Mouse (Mus musculus) limb, embryonic 14.5 days (tissue): Measurements from ENCODE around the gene Mfsd4b1. TPM values are rescaled to one million over a fixed set of nuclear protein-coding genes. Genes with fewer than 3 reads are reported as not detected.

Experiments
- ATAC-seq: fragments of 200-750 bp; cut with Nextera tagmentation; 2 replicates; pipeline ENCODE4 v1.8.0; 2017; ENCODE audit warnings: low read depth, moderate number of reproducible peaks, moderate TSS enrichment; ENCODE audit not compliant: low FRiP score
- DNase-seq: peaks from one replicate; pipeline ENCODE4 v3.0.0-alpha.2; 2015; ENCODE audit warnings: low spot score
- H3K27ac ChIP-seq: fragments of 300-500 bp; sonication (generic); replicated peaks from 2 replicates; pipeline ENCODE4 v1.5.1; 2014; ENCODE audit warnings: low read depth, mild to moderate bottlenecking, low read length, moderate library complexity, mixed read lengths
- H3K27me3 ChIP-seq: fragments of 300-500 bp; sonication (generic); 2 replicates; pipeline ENCODE4 v1.6.1; 2014; ENCODE audit warnings: low read length, mixed read lengths; ENCODE audit not compliant: control insufficient read depth, insufficient read depth
- H3K36me3 ChIP-seq: fragments of 300-500 bp; sonication (generic); 2 replicates; pipeline ENCODE4 v1.6.1; 2014; ENCODE audit warnings: mild to moderate bottlenecking, low read length, moderate library complexity, mixed read lengths; ENCODE audit not compliant: control insufficient read depth, insufficient read depth
- H3K4me1 ChIP-seq: fragments of 300-500 bp; sonication (generic); 2 replicates; pipeline ENCODE4 v1.6.1; 2014; ENCODE audit warnings: antibody characterized with exemption, low read length, mixed read lengths; ENCODE audit not compliant: control insufficient read depth, insufficient read depth
- H3K4me2 ChIP-seq: fragments of 300-500 bp; sonication (generic); replicated peaks from 2 replicates; pipeline ENCODE4 v1.6.1; 2014; ENCODE audit warnings: low read depth, mild to moderate bottlenecking, low read length, moderate library complexity; ENCODE audit not compliant: severe bottlenecking
- H3K4me3 ChIP-seq: fragments of 300-500 bp; sonication (generic); replicated peaks from 2 replicates; pipeline ENCODE4 v1.5.1; 2014; ENCODE audit warnings: low read length
- H3K9ac ChIP-seq: fragments of 300-500 bp; sonication (generic); 2 replicates; pipeline ENCODE4 v1.6.1; 2014; ENCODE audit warnings: mild to moderate bottlenecking, low read depth, low read length, moderate library complexity; ENCODE audit not compliant: severe bottlenecking
- H3K9me3 ChIP-seq: fragments of 300-500 bp; sonication (generic); 2 replicates; pipeline ENCODE4 v1.6.1; 2016; ENCODE audit warnings: low read length; ENCODE audit not compliant: control insufficient read depth
- POLR2A ChIP-seq: fragments of 200-500 bp; IDR thresholded peaks from 2 replicates; pipeline ENCODE4 v1.8.0; 2012; ENCODE audit warnings: inconsistent platforms, mild to moderate bottlenecking, moderate library complexity, borderline replicate concordance; ENCODE audit not compliant: insufficient read depth, insufficient read length; ENCODE audit errors: extremely low read depth
- WGBS: fragments of 180-500 bp; shearing (Covaris S2); extraction: QIAGEN DNeasy Blood & Tissue Kit; methylation state at CpG from one replicate; pipeline ENCODE4 v1.1.7; 2014; 5-methylcytosine and 5-hydroxymethylcytosine counted together
- polyA plus RNA-seq, 2 experiments: library from polyadenylated mRNA; depleted of rRNA in 1 of 2; stranded (reverse) in 1 of 2; unstranded in 1 of 2; fragments of >200 nt; fragmentation: Nextera tagmentation in 1 of 2; extraction: Ambion mirVana in 1 of 2; gene quantifications; 2 replicates each; pipeline versions ENCODE4 v1.2.1 to v1.2.3; 2012 to 2014

Mfsd4b1 gene
- polyA plus RNA-seq (2012; rRNA removed): 0.16 and 0.20 TPM in 2 replicates
- polyA plus RNA-seq (2014; fragmentation: Nextera tagmentation; extraction: Ambion mirVana): 0.15 and 0.17 TPM in 2 replicates

DNA sequence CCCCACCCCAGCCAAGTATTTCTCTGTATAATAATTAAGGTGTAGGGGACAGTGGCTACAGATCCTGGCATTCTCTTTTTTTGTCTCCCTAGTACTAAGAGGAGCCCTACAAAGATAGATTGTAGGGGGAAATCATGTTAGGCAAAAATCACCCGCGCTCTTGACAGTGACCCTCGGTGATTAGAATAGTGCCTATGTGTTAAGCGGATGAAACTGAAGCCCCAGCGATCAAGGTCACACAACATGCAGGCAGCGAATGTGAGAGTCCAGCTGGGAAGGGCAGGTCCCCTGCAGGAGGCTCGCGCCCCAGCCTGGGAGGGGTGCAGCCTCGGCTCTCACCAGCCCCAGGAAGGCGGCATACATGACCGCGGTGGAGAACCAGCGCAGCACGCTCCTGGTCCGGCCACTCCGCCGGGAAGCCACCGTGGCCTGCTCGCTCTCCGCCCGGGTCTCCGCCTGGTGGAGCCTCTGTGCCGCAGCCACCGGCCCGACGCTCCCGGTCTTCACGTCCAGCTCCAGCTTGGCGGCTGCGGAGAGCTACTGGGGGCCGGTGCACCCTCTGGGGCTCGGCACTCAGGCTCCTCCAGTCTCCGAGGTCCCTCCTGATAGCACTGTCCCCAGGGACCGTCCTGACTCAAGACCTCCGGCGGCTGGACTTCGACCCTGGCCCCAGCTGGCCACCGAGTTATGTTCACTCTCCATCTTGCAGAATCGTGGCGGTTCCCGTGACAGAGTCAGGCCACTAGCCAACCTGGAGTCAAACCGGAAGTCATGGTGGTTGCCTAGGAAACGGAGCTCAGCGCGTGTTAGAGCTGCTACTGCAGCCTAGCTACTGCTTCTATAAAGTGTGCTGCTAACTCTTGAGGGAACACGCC lies at the start of gene Mfsd4b1:
Gene Mfsd4b1, minus strand, starts transcription at position 715 of the 875 bp plus-strand sequence.
- 0 out of 2 replicates have a peak, but pooled peaks cover 4% of the 10 kb centered on the region for H3K4me1 ChIP-seq
- H3K36me3 ChIP-seq: no peaks in the 10 kb centered on the region
- DNase-seq (peak; percentile 93), ATAC-seq (peak; percentile 92)
- no peaks in the 10 kb centered on the region for H3K27me3 ChIP-seq
- TF ChIP-seq POLR2A: 0 out of 2 replicates have a peak, but pooled peaks have one; percentile 8
- H3K27ac ChIP-seq: peak within 1 kb of the TSS; percentile 65
- no peaks in the 10 kb centered on the region for H3K9me3 ChIP-seq
- H3K4me3 ChIP-seq: peak within 1 kb of the TSS; percentile 64
- under 1% methylated on average over 42 of the region's 46 CpGs for WGBS
- peak within 1 kb of the TSS; percentile 67 for H3K9ac ChIP-seq
- peak within 1 kb of the TSS; percentile 98 for H3K4me2 ChIP-seq

DNA sequence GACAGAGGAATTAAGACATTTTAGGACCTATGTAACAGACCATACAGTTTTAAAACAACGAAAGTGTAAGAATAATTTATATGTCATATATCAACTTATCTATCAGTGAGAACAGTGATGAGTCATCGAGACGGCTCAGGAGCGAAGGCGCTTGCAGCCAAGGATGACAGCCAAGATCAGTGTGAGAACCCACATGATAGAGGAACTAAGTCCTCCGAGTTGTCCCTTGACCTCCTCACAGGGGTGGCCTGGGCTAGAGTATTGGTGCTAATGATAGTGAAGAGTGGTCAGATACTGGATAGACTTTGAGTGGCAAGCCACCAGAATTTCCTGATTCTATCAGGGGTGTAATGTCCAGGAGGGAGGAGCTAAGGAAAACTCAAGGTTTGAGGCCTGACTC lies 48.5 kb upstream of the Mfsd4b1 start:
- H3K4me2 ChIP-seq: no peak overlapping the region
- H3K27me3 ChIP-seq: no peaks in the 10 kb centered on the region
- H3K36me3 ChIP-seq: no peaks in the 10 kb centered on the region
- TF ChIP-seq POLR2A: no peak
- H3K27ac ChIP-seq: no peak overlapping the region
- no peak for ATAC-seq
- WGBS: 86% methylated on average over 6 of the region's 6 CpGs
- peaks cover 11% of the 10 kb centered on the region; the same call in 1 of the 2 replicates for H3K4me1 ChIP-seq
- no peak for DNase-seq
- H3K9ac ChIP-seq: no peak overlapping the region
- no peak overlapping the region for H3K4me3 ChIP-seq
- no peaks in the 10 kb centered on the region for H3K9me3 ChIP-seq

DNA sequence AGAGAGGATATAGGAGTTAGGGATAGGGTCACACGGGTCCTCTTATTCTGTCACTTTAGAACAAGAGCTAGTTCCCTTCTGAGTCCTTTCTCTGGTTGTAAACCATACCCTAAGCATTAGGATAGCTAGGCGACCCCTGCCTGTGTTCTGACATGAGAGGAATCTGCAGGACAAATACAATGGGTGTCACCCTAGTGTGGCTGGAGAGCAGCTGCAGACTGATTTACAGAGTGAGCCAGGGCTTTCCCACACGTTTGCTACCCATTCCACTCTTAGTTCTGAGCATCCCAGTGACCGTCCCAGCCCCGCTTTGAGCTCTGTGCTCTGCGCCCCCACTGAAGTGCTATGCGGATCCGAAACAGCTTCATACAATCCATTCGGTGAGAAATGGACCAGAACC lies 45.6 kb upstream of the Mfsd4b1 start:
- H3K9ac ChIP-seq: no peak overlapping the region
- H3K27me3 ChIP-seq: no peaks in the 10 kb centered on the region
- H3K4me3 ChIP-seq: no peak overlapping the region
- no peaks in the 10 kb centered on the region for H3K9me3 ChIP-seq
- H3K4me1 ChIP-seq: peaks cover 18% of the 10 kb centered on the region
- TF ChIP-seq POLR2A: no peak
- ATAC-seq (0 out of 2 replicates have a peak, but pooled peaks have one; percentile 56), DNase-seq (no peak)
- no peak overlapping the region for H3K27ac ChIP-seq
- 76% methylated on average over 9 of the region's 9 CpGs for WGBS
- no peaks in the 10 kb centered on the region for H3K36me3 ChIP-seq
- no peak overlapping the region for H3K4me2 ChIP-seq

- H3K4me1 ChIP-seq: peaks cover 25% of the 10 kb centered on the region
- no peak overlapping the region for H3K27ac ChIP-seq
- no peaks in the 10 kb centered on the region for H3K9me3 ChIP-seq
- ATAC-seq (peak; percentile 68), DNase-seq (peak; percentile 64)
- H3K4me3 ChIP-seq: no peak overlapping the region
- TF ChIP-seq POLR2A: no peak
- H3K27me3 ChIP-seq: no peaks in the 10 kb centered on the region
- WGBS: 41% methylated on average over 4 of the region's 4 CpGs
- H3K9ac ChIP-seq: no peak overlapping the region
- H3K4me2 ChIP-seq: no peak overlapping the region
- no peaks in the 10 kb centered on the region for H3K36me3 ChIP-seq
These were observed 44.2 kb upstream of the Mfsd4b1 start for GRCm38 (mm10) chr10:40069270-40069669.

DNA sequence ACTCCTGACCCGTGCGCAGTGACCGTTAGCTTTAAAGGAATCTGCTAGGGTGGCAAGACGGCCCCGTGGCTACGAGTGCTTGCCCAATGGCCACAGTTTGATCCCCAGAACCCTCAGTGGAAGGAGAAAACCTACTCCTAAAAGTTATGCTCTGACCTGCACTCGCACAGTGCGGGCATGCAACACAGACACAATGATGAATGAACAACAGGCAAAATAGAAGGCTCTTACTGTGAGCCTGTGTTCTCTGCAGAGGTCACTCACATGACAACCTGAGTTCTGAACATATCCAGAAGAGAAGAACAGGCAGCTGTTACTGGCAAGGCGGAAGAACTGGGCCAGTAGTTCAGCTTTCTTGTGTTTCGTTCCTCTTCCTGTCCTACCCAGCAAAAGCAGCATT lies 43.5 kb upstream of the Mfsd4b1 start:
- 70% methylated on average over 10 of the region's 10 CpGs for WGBS
- Histone ChIP-seq H3K9me3 (no peaks in the 10 kb centered on the region), H3K27me3 (no peaks in the 10 kb centered on the region), H3K4me3 (no peak overlapping the region), H3K36me3 (no peaks in the 10 kb centered on the region), H3K27ac (no peak overlapping the region), H3K4me2 (no peak overlapping the region), H3K4me1 (peaks cover 25% of the 10 kb centered on the region), H3K9ac (no peak overlapping the region)
- DNase-seq (no peak), ATAC-seq (0 out of 2 replicates have a peak, but pooled peaks have one; percentile 46)
- TF ChIP-seq POLR2A: no peak
